Mouse (Mus musculus) embryo, embryonic 11.5 days (tissue): ENCODE results near the gene Cep131.

Source experiments
- DNase-seq: peaks from one replicate; pipeline ENCODE4 v3.0.0-alpha.2; 2012; ENCODE audit warnings: low read depth, low spot score

Cep131 gene

GRCm38 (mm10) chr11:120098588-120099511 is 12.2 kb upstream of the Cep131 start, which contains the start of the genes Tepsin and Ndufaf8:
Gene Tepsin (minus strand): TSS chr11:120098731.
Gene Ndufaf8 (plus strand): TSS chr11:120098928.
- DNase-seq: peak; percentile 99

- no peak for DNase-seq
Observed at GRCm38 (mm10) chr11:120092817-120093591, 6.4 kb upstream of the Cep131 start.

GRCm38 (mm10) chr11:120090661-120091060 is 4.0 kb upstream of the Cep131 start:
- DNase-seq: no peak

GRCm38 (mm10) chr11:120085891-120086627 is 568 bp downstream of the Cep131 start:
- no peak for DNase-seq

- DNase-seq: no peak
Observed at GRCm38 (mm10) chr11:120080282-120080681, 6.3 kb downstream of the Cep131 start.

- DNase-seq: no peak
Observed at GRCm38 (mm10) chr11:120076191-120076590, 10.4 kb downstream of the Cep131 start.

GRCm38 (mm10) chr11:120072986-120073647 is 13.5 kb downstream of the Cep131 start:
- no peak for DNase-seq

- no peak for DNase-seq
Observed at GRCm38 (mm10) chr11:120071731-120072320, 14.8 kb downstream of the Cep131 start.

- DNase-seq: no peak
Observed at GRCm38 (mm10) chr11:120071065-120071464, 15.6 kb downstream of the Cep131 start.

GRCm38 (mm10) chr11:120070286-120070930 is 16.2 kb downstream of the Cep131 start:
- DNase-seq: no peak

- no peak for DNase-seq
Observed at GRCm38 (mm10) chr11:120069261-120069660, 17.4 kb downstream of the Cep131 start.

GRCm38 (mm10) chr11:120067834-120068233 is 18.8 kb downstream of the Cep131 start:
- DNase-seq: no peak

- DNase-seq: no peak
Observed at GRCm38 (mm10) chr11:120065291-120065690, 21.3 kb downstream of the Cep131 start.

GRCm38 (mm10) chr11:120064668-120065040 is 22.0 kb downstream of the Cep131 start:
- no peak for DNase-seq

- no peak for DNase-seq
Observed at GRCm38 (mm10) chr11:120064006-120064667, 22.5 kb downstream of the Cep131 start.

- no peak for DNase-seq
Observed at GRCm38 (mm10) chr11:120063326-120063725, 23.3 kb downstream of the Cep131 start.

- DNase-seq: no peak
Observed at GRCm38 (mm10) chr11:120060634-120061033, 26.0 kb downstream of the Cep131 start.

- no peak for DNase-seq
Observed at GRCm38 (mm10) chr11:120055953-120056732, 30.5 kb downstream of the Cep131 start.

- no peak for DNase-seq
Observed at GRCm38 (mm10) chr11:120053846-120054245, 32.8 kb downstream of the Cep131 start.
